Mouse (Mus musculus): ENCODE data around the gene Cpox.

- TF ChIP-seq CTCF (IDR thresholded peaks at IDR 0.05; ENCODE audit: low read depth) = no peak
- no peak for TF ChIP-seq EP300 (optimal IDR thresholded peaks at IDR 0.05)
Observed at GRCm38 (mm10) chr16:58715018-58715417, 44.9 kb downstream of the Cpox start.

Data from stomach, postnatal 0 days (tissue).